Mouse (Mus musculus) left cerebral cortex, adult 2 months (tissue): ENCODE data around the gene Pitpnc1. TPM values are rescaled to one million over a fixed set of nuclear protein-coding genes. Genes with fewer than 3 reads are reported as not detected.

Experiments
- DNase-seq, 2 experiments: peaks; one replicate each; pipeline ENCODE4 v3.0.0; 2021 to 2022; ENCODE audit warnings: low spot score in 2 of 2, mixed read lengths in 1 of 2; ENCODE audit errors: extremely low spot score in 1 of 2
- H3K27ac ChIP-seq: fragments of 200-600 bp; 2 replicates; pipeline ENCODE4 v1.8.1; 2022
- H3K4me3 ChIP-seq: fragments of 200-600 bp; 2 replicates; pipeline ENCODE4 v1.8.1; 2022
- CTCF ChIP-seq: fragments of 200-600 bp; IDR thresholded peaks from 2 replicates; pipeline ENCODE4 v1.8.1; 2022; ENCODE audit warnings: antibody characterized with exemption, mild to moderate bottlenecking, moderate library complexity
- intact Hi-C: fragments of 180-260 bp; cut with DNase I; formaldehyde crosslinking; loops from one replicate; pipeline ENCODE4 v1.15.1; 2025
- total RNA-seq, 2 experiments: library from RNA; stranded (reverse); gene quantifications; 2 replicates each; pipeline ENCODE4 v1.2.3; 2021

The Pitpnc1 gene
- total RNA-seq, 2 experiments from 2014 or later, result 54.5 to 55.2 TPM

GRCm38 (mm10) chr11:107327326-107327725 is 143.2 kb downstream of the Pitpnc1 start:
- intact Hi-C loops, result no loop called here
- Histone ChIP-seq H3K27ac (no peak overlapping the region), H3K4me3 (no peak overlapping the region)
- DNase-seq, result no peak
- no peak for TF ChIP-seq CTCF

- intact Hi-C loops, result no loop called here
- no peak for DNase-seq
- no peak overlapping the region for H3K27ac ChIP-seq
- TF ChIP-seq CTCF, result no peak
- no peak overlapping the region for H3K4me3 ChIP-seq
These were observed 144.5 kb downstream of the Pitpnc1 start for GRCm38 (mm10) chr11:107325739-107326725.

- H3K4me3 ChIP-seq, result no peak overlapping the region
- no peak overlapping the region for H3K27ac ChIP-seq
- intact Hi-C loops, result no loop called here
- DNase-seq, result no peak
- no peak for TF ChIP-seq CTCF
These were observed 145.3 kb downstream of the Pitpnc1 start for GRCm38 (mm10) chr11:107325226-107325625.

- Histone ChIP-seq H3K27ac (no peak overlapping the region), H3K4me3 (no peak overlapping the region)
- DNase-seq, result no peak
- no peak for TF ChIP-seq CTCF
- intact Hi-C loops, result no loop called here
These were observed 147.3 kb downstream of the Pitpnc1 start for GRCm38 (mm10) chr11:107323173-107323572.

- Histone ChIP-seq H3K27ac (no peak overlapping the region), H3K4me3 (no peak overlapping the region)
- intact Hi-C loops, result no loop called here
- TF ChIP-seq CTCF, result no peak
- no peak for DNase-seq
These were observed 148.3 kb downstream of the Pitpnc1 start for GRCm38 (mm10) chr11:107322226-107322625.

GRCm38 (mm10) chr11:107321819-107322218 is 148.7 kb downstream of the Pitpnc1 start:
- no peak for TF ChIP-seq CTCF
- no peak for DNase-seq
- no peak overlapping the region for H3K4me3 ChIP-seq
- intact Hi-C loops, result no loop called here
- no peak overlapping the region for H3K27ac ChIP-seq

GRCm38 (mm10) chr11:107319861-107320260 is 150.6 kb downstream of the Pitpnc1 start:
- intact Hi-C loops, result loop anchor here (5.0 kb wide), 2 partner anchors 52 to 147 kb away; no protein-coding TSS in a partner anchor
- DNase-seq, result no peak
- TF ChIP-seq CTCF, result no peak
- H3K27ac ChIP-seq, result no peak overlapping the region
- H3K4me3 ChIP-seq, result no peak overlapping the region

- intact Hi-C loops, result loop anchor here (5.0 kb wide), 2 partner anchors 55 to 150 kb away; no protein-coding TSS in a partner anchor
- TF ChIP-seq CTCF, result no peak
- no peak overlapping the region for H3K27ac ChIP-seq
- H3K4me3 ChIP-seq, result no peak overlapping the region
- no peak for DNase-seq
These were observed 152.7 kb downstream of the Pitpnc1 start for GRCm38 (mm10) chr11:107317653-107318281.

GRCm38 (mm10) chr11:107315475-107315874 is 155.0 kb downstream of the Pitpnc1 start:
- H3K27ac ChIP-seq, result peak overlapping the region; percentile 56; the same call in 1 of the 2 replicates
- intact Hi-C loops, result loop anchor here (5.0 kb wide), 2 partner anchors 57 to 152 kb away; no protein-coding TSS in a partner anchor
- TF ChIP-seq CTCF, result no peak
- DNase-seq, result no peak
- no peak overlapping the region for H3K4me3 ChIP-seq

- H3K27ac ChIP-seq, result peak overlapping the region; percentile 44
- intact Hi-C loops, result no loop called here
- H3K4me3 ChIP-seq, result peak overlapping the region; percentile 34
- peak; percentile 37 to 45 for DNase-seq
- TF ChIP-seq CTCF, result no peak
These were observed 160.0 kb downstream of the Pitpnc1 start for GRCm38 (mm10) chr11:107310338-107311121.

GRCm38 (mm10) chr11:107306170-107306569 is 164.3 kb downstream of the Pitpnc1 start:
- H3K27ac ChIP-seq, result no peak overlapping the region
- no peak for TF ChIP-seq CTCF
- DNase-seq, result no peak
- no peak overlapping the region for H3K4me3 ChIP-seq
- intact Hi-C loops, result no loop called here
